Mouse (Mus musculus) heart, embryonic 14.5 days (tissue): ENCODE measurements around the gene Rgl1. TPM values are rescaled to one million over a fixed set of nuclear protein-coding genes. Genes with fewer than 3 reads are reported as not detected.
"Not testable (repeated sequence)": the region's sequence is repeated elsewhere in the genome, so short reads cannot be mapped to it uniquely, and the experiment has no call there.

Experiments used
- ATAC-seq: fragments of 200-750 bp; cut with Nextera tagmentation; 2 replicates; pipeline ENCODE4 v1.8.0; 2017; ENCODE audit warnings: low read depth, moderate TSS enrichment; ENCODE audit not compliant: insufficient number of reproducible peaks, insufficient read depth, low FRiP score
- H3K27ac ChIP-seq, 2 experiments: fragments of 200-500 bp in 1 of 2; fragments of 300-500 bp in 1 of 2; sonication (generic) in 1 of 2; replicated peaks in 1 of 2; 2 replicates each; pipeline ENCODE4 v1.5.1; 2012 to 2014; ENCODE audit warnings: low read depth in 2 of 2, low read length in 2 of 2, control low read depth in 1 of 2, mild to moderate bottlenecking in 1 of 2, mixed read lengths in 1 of 2; ENCODE audit not compliant: control insufficient read depth in 1 of 2, insufficient read depth in 1 of 2
- H3K27me3 ChIP-seq: fragments of 300-500 bp; sonication (generic); 2 replicates; pipeline ENCODE4 v1.6.1; 2014; ENCODE audit warnings: mild to moderate bottlenecking, low read length, control low read depth; ENCODE audit not compliant: control insufficient read depth, insufficient read depth
- H3K36me3 ChIP-seq: fragments of 300-500 bp; sonication (generic); 2 replicates; pipeline ENCODE4 v1.6.1; 2014; ENCODE audit warnings: mild to moderate bottlenecking, control low read depth, low read length, mixed read lengths; ENCODE audit not compliant: control insufficient read depth, insufficient read depth
- H3K4me1 ChIP-seq, 2 experiments: fragments of 200-500 bp in 1 of 2; fragments of 300-500 bp in 1 of 2; sonication (generic) in 1 of 2; 2 replicates each; pipeline ENCODE4 v1.6.1; 2012 to 2014; ENCODE audit warnings: low read length in 2 of 2, control low read depth in 1 of 2, mixed read lengths in 1 of 2; ENCODE audit not compliant: control insufficient read depth in 2 of 2, insufficient read depth in 2 of 2
- H3K4me2 ChIP-seq: fragments of 300-500 bp; sonication (generic); 2 replicates; pipeline ENCODE4 v1.6.1; 2014; ENCODE audit warnings: mild to moderate bottlenecking, low read length
- H3K4me3 ChIP-seq, 2 experiments: fragments of 200-500 bp in 1 of 2; fragments of 300-500 bp in 1 of 2; sonication (generic) in 1 of 2; 2 replicates each; pipeline ENCODE4 v1.5.1; 2012 to 2014; ENCODE audit warnings: low read length in 2 of 2, mild to moderate bottlenecking in 2 of 2, control low read depth in 1 of 2, low read depth in 1 of 2, moderate library complexity in 1 of 2; ENCODE audit not compliant: control insufficient read depth in 1 of 2, insufficient read depth in 1 of 2
- H3K9ac ChIP-seq: fragments of 300-500 bp; sonication (generic); 2 replicates; pipeline ENCODE4 v1.6.1; 2014; ENCODE audit warnings: mild to moderate bottlenecking, low read length
- H3K9me3 ChIP-seq: fragments of 300-500 bp; sonication (generic); 2 replicates; pipeline ENCODE4 v1.6.1; 2016; ENCODE audit warnings: low read length, control low read depth; ENCODE audit not compliant: control insufficient read depth
- WGBS: fragments of 180-500 bp; shearing (Covaris S2); extraction: QIAGEN DNeasy Blood & Tissue Kit; methylation state at CpG from one replicate; pipeline ENCODE4 v1.1.7; 2014; 5-methylcytosine and 5-hydroxymethylcytosine counted together
- polyA plus RNA-seq: library from polyadenylated mRNA; unstranded; fragments of >200 nt; fragmentation: Nextera tagmentation; extraction: Ambion mirVana; gene quantifications from 2 replicates; pipeline ENCODE4 v1.2.1, GENCODE M21; 2014

The Rgl1 gene
- polyA plus RNA-seq, 1 experiment from 2014 or later = 72.0 TPM

DNA sequence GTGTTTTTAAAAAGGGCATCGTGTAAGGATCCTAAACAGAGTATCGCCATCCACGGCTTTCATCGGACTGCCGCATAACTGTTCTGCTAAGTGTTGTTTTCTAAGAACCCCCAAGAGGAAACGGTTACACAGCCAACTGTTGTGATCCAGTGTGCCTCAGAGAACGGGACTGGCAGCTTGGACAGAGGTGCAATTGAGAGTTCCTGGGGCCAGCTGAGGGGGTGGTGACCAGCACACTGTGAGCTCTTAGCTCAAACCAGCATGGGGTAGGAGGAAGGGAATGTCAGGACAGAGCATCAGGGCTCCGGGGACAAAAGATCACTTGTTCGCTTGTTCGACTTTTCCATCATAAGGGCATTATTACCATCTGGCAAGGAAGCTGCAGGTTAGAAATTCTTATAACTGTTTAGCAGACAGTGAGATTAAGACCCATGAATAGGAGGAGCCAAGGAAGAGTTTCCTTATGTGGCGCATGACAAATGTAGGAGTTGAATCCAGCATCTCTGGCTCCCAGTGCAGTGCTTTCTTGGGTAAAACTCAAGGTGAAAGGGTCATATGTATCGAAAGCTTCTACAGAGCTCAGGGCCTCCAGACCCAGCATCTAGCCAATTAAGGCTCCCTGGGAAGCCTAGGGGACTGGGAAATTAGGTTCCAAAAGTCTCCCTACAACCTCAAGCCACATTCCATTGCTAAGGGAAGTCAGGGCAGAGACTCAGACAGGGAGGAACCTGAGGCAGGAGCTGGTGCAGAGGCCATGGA, 26.8 kb upstream of the Rgl1 start:
- no peaks in the 10 kb centered on the region for H3K27me3 ChIP-seq
- H3K9me3 ChIP-seq = no peaks in the 10 kb centered on the region
- peaks cover 15 to 20% of the 10 kb centered on the region in 2 experiments for H3K4me1 ChIP-seq
- no peak overlapping the region for H3K4me2 ChIP-seq
- 59% methylated on average over 12 of the region's 12 CpGs for WGBS
- no peaks in the 10 kb centered on the region for H3K36me3 ChIP-seq
- H3K9ac ChIP-seq = no peak overlapping the region
- ATAC-seq = no peak
- H3K4me3 ChIP-seq = no peak overlapping the region
- 0 out of 4 replicates have a peak overlapping the region, but pooled peaks of 1 of the 2 experiments have one; percentile 9 for H3K27ac ChIP-seq

DNA sequence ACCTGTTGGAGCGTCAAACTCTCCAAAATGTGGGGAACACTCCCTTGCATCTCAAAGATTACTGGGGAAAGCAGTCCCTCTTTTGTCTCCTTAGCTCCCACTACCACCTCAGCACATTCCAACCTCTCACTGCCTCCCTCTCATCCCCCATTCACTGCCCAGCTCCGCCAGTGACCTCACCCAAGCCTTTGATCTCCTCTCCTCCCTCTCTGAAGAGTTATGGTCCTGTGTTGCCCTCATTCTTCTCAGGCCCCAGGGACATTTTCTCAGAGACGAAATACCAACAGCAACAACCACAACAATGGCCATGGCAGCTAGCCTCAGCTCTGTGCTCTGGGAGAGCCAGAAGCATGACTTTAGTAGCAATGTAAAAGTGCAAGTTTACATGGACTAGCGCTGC, 25.1 kb upstream of the Rgl1 start:
- H3K9ac ChIP-seq = no peak overlapping the region
- ATAC-seq = no peak
- H3K27ac ChIP-seq = peak overlapping the region; percentile 59 to 65
- H3K4me2 ChIP-seq = no peak overlapping the region
- H3K4me1 ChIP-seq = peaks cover 15 to 20% of the 10 kb centered on the region in 2 experiments
- H3K27me3 ChIP-seq = no peaks in the 10 kb centered on the region
- H3K36me3 ChIP-seq = no peaks in the 10 kb centered on the region
- H3K4me3 ChIP-seq = no peak overlapping the region
- no peaks in the 10 kb centered on the region for H3K9me3 ChIP-seq
- WGBS = 28% methylated on average over 4 of the region's 4 CpGs

DNA sequence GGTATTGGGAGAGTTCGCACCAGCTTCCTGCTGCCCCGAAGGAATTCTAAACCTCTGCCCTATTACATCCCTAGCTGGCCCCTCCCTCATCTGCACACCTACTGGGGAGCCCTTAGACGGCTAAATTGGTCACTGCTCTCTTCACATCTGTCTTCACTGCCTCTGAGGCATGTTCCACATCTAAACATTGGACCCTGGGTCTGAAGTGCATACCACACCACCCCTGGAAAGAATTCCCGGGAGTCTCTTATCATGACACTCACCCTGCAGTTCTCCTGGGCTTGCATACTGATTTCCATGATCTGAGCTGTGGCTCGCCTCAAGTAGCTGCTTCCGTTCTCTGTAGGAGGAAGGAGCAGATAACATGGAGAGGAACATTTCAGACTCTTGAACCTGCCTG, 24.7 kb upstream of the Rgl1 start:
- 3% methylated on average over 6 of the region's 6 CpGs for WGBS
- Histone ChIP-seq H3K36me3 (no peaks in the 10 kb centered on the region), H3K4me2 (peak overlapping the region; percentile 47), H3K9me3 (no peaks in the 10 kb centered on the region), H3K9ac (no peak overlapping the region), H3K27me3 (no peaks in the 10 kb centered on the region), H3K4me1 (peaks cover 15 to 20% of the 10 kb centered on the region in 2 experiments), H3K27ac (peak overlapping the region; percentile 61 to 65), H3K4me3 (no peak overlapping the region)
- ATAC-seq = peak; percentile 55

DNA sequence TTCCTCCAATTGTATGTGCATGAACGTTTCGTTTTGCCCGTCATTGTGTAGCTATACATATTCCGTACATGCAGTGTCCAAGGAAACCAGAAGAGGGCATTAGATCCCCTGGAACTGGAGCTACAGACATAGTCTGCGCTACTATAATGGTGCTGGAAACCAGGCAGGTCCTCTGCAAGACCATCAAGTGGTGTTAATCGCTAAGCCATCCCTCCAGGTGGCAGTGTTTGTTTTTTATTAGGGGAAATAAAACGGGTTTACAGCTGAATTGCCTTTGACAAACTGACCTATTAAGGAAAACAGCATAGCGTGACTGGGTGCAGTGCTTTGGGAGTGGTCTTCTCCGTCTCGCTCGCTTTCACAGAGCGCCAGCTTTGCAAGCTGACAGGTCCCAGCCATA, 24.1 kb upstream of the Rgl1 start:
- no peak overlapping the region for H3K4me3 ChIP-seq
- peaks cover 15 to 20% of the 10 kb centered on the region in 2 experiments for H3K4me1 ChIP-seq
- WGBS = 21% methylated on average over 12 of the region's 12 CpGs
- H3K27ac ChIP-seq = peak overlapping the region; percentile 61 to 65
- H3K36me3 ChIP-seq = no peaks in the 10 kb centered on the region
- ATAC-seq = 0 out of 2 replicates have a peak, but pooled peaks have one; percentile 18
- peak overlapping the region; percentile 47 for H3K4me2 ChIP-seq
- H3K9me3 ChIP-seq = no peaks in the 10 kb centered on the region
- H3K9ac ChIP-seq = no peak overlapping the region
- no peaks in the 10 kb centered on the region for H3K27me3 ChIP-seq

DNA sequence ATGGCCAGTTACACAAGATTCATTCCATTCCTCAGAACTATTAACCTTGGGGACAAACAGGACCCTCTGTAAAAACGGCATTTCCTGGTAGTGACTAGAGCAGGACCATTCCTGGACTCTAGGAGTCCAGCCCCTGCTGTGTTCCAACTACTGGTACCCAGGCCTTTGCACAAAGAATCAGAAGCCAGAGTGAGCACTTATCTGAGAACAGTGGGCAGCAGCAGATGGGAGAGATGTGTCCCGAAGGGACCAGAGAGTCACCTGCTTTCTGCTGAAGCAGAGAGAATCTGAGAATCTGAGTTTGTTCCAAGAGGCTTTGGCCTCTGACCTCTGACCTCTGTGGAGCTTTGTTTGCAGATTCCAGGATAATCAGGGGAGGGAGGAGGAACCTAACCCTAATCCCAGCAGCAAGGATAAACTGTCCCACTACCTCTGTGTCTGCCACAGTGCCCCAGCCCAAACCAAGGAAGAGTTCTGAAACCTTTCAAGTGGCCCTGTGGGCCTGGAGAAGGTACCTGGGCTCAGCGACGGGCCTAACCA, 22.0 kb upstream of the Rgl1 start:
- Histone ChIP-seq H3K9ac (no peak overlapping the region), H3K27ac (no peak overlapping the region), H3K36me3 (no peaks in the 10 kb centered on the region), H3K9me3 (no peaks in the 10 kb centered on the region), H3K27me3 (no peaks in the 10 kb centered on the region), H3K4me2 (no peak overlapping the region), H3K4me1 (peaks cover 12 to 15% of the 10 kb centered on the region in 2 experiments), H3K4me3 (no peak overlapping the region)
- ATAC-seq = no peak
- 67% methylated on average over 4 of the region's 4 CpGs for whole genome bisulfite sequencing

DNA sequence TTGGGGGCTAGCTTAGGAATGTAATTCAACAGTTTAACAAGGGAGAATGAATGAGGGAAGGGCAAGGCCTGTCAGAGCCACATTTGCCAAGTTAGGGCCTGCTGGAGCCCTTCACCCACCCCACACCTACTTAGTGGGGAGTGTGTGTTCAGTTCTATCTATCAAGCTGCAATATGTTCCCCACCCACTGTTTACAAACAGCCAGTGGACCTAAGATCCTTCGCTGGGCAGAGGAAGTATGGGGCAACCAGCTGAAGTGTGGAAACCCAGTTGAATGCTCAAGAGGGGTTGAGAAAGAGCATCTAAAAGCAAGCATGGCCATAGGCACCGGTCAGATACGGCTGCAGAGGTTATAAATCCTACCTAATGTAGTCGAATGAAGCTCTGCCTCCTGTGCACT, 20.8 kb upstream of the Rgl1 start:
- no peak overlapping the region for H3K4me3 ChIP-seq
- peaks cover 12% of the 10 kb centered on the region in 2 experiments for H3K4me1 ChIP-seq
- no peak for ATAC-seq
- H3K27me3 ChIP-seq = no peaks in the 10 kb centered on the region
- 89% methylated on average over 4 of the region's 4 CpGs for WGBS
- H3K36me3 ChIP-seq = no peaks in the 10 kb centered on the region
- H3K9ac ChIP-seq = no peak overlapping the region
- H3K27ac ChIP-seq = no peak overlapping the region
- no peak overlapping the region for H3K4me2 ChIP-seq
- H3K9me3 ChIP-seq = no peaks in the 10 kb centered on the region

DNA sequence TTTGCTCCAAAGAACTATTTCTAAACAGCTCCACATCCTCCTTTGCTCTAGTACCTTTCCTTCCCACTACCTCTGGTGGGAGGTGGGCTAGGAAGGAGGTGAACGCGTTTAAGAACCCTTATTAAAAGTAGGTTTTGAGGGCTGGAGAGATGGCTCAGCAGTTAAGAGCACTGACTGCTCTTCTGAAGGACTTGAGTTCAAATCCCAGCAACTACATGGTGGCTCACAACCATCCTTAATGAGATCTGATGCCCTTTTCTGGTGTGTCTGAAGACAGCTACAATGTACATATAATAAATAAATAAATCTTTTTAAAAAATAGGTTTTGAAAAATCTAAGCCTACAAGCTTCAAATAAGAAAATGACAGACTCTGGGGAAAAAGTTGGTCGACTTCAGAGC, 19.3 kb upstream of the Rgl1 start:
- H3K27ac ChIP-seq, H3K27me3 ChIP-seq: not testable (repeated sequence)

More for the DNA sequence above, 19.3 kb upstream of the Rgl1 start:
- ATAC-seq, H3K4me1 ChIP-seq, H3K4me3 ChIP-seq, H3K9me3 ChIP-seq, H3K36me3 ChIP-seq, H3K9ac ChIP-seq, H3K4me2 ChIP-seq: not testable (repeated sequence)
- WGBS = 83% methylated on average over 3 of the region's 3 CpGs
